Mouse (Mus musculus) lung, postnatal 0 days (tissue): Measurements from ENCODE around the gene Lpp.

Experiments
- CTCF ChIP-seq: IDR thresholded peaks from 2 replicates; pipeline ENCODE4 v1.5.1; 2016; ENCODE audit warnings: antibody characterized with exemption, mild to moderate bottlenecking
- EP300 ChIP-seq: IDR thresholded peaks from 2 replicates; pipeline ENCODE4 v1.6.1; 2016; ENCODE audit warnings: antibody characterized with exemption, mild to moderate bottlenecking, control low read depth

GRCm38 (mm10) chr16:24568061-24568460 is 174.8 kb downstream of the Lpp start:
- no peak for TF ChIP-seq EP300
- no peak for TF ChIP-seq CTCF
